Mouse (Mus musculus) megakaryocyte, embryonic 14.5 days (primary cell): ENCODE measurements at regions not wholly inside any gene's neighbourhood (a gene's known extent, or its start where the extent isn't known, plus 50 kb on each side); places are given as distances from the start of the nearest gene placed in this dataset.

Source experiments
- FLI1 ChIP-seq: IDR thresholded peaks from 2 replicates; pipeline ENCODE4 v1.6.1; 2012; ENCODE audit warnings: low read length, inconsistent platforms, mixed read lengths
- GATA1 ChIP-seq: IDR thresholded peaks from 3 replicates; pipeline ENCODE4 v1.6.1; 2012; ENCODE audit warnings: mixed read lengths, low read length, inconsistent platforms, borderline replicate concordance

GRCm38 (mm10) chr8:26273792-26274191 lies 154.5 kb downstream of the Gm45692 start:
- TF ChIP-seq GATA1, result no peak
- TF ChIP-seq FLI1, result no peak
